Mouse (Mus musculus): Measurements from ENCODE around the gene Crocc.

Gene Crocc

GRCm38 (mm10) chr4:140984544-140984943 lies 75.8 kb downstream of the Crocc start:
- DNase-seq: no peak

GRCm38 (mm10) chr4:140983442-140983841 lies 76.9 kb downstream of the Crocc start:
- peak; percentile 77 to 86 for DNase-seq

GRCm38 (mm10) chr4:140982808-140983207 lies 77.5 kb downstream of the Crocc start:
- no peak for DNase-seq

- no peak for DNase-seq
Observed at GRCm38 (mm10) chr4:140981605-140982004, 78.7 kb downstream of the Crocc start.

GRCm38 (mm10) chr4:140977886-140978692 lies 82.3 kb downstream of the Crocc start:
- DNase-seq: no peak

- DNase-seq: peak in 1 of 2 experiments; percentile 4
Observed at GRCm38 (mm10) chr4:140977278-140977677, 83.1 kb downstream of the Crocc start.

- peak in 1 of 2 experiments; percentile 37 for DNase-seq
Observed at GRCm38 (mm10) chr4:140975356-140975755, 85.0 kb downstream of the Crocc start.

GRCm38 (mm10) chr4:140974408-140974807 lies 85.9 kb downstream of the Crocc start:
- DNase-seq: no peak

- DNase-seq: peak in 1 of 2 experiments; percentile 22
Observed at GRCm38 (mm10) chr4:140971691-140972090, 88.7 kb downstream of the Crocc start.

GRCm38 (mm10) chr4:140967386-140968159 lies 92.8 kb downstream of the Crocc start:
- peak in 1 of 2 experiments; percentile 30 for DNase-seq

Data from lung, postnatal 4 days (tissue).